Mouse (Mus musculus): ENCODE results near the gene Wdhd1. TPM values are rescaled to one million over a fixed set of nuclear protein-coding genes. Genes with fewer than 3 reads are reported as not detected.

Gene Wdhd1
- polyA plus RNA-seq, 1 experiment from 2014 or later = 50.3 TPM

DNA sequence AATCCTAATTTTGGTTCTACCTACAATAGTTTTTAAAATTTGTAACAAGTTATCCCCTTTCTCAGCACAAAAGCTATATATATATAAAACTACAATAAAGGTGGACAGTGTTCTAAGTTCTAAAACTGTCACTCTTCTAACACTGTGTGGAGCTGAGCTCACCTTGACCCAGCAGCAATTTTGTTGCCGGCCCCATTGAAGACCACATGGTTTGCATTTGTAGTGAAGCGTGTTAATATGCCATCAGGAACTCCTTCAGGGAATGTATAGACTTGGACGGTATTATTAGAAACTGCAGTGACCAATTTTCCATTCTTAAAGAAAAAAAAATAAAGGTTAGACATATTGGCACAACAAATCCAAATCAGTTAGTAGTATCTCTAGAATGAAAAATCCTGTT is 2.9 kb downstream of the Wdhd1 start:
- Histone ChIP-seq H3K9me3 (no peaks in the 10 kb centered on the region), H3K27me3 (no peaks in the 10 kb centered on the region), H3K9ac (no peak overlapping the region), H3K4me2 (no peak overlapping the region), H3K4me1 (peaks cover 14% of the 10 kb centered on the region), H3K36me3 (replicated peaks) (peaks cover 28% of the 10 kb centered on the region), H3K4me3 (replicated peaks) (no peak overlapping the region), H3K27ac (no peak overlapping the region)
- ATAC-seq (ENCODE audit: low FRiP score) = no peak
- WGBS = 74% methylated on average over 3 of the region's 3 CpGs

DNA sequence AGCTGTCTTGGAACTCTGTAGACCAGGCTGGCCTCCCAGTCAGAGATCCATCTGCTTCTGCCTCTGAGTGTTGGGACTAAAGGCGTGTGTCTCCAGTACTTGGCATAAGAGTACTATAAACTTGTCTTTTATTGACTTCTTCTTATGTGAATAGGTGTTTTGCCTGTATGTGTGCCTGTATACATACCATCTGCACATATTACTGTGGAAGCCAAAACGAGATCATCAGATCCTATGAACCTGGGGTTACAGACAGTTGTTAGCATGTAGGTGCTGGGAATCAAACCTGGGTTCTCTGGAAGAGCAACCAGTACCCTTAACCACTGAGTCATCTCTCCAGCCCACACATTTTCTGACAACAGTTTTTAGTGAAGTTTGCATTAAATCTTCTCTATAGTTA is 7.0 kb downstream of the Wdhd1 start:
- Histone ChIP-seq H3K36me3 (replicated peaks) (peaks cover 57% of the 10 kb centered on the region), H3K9me3 (no peaks in the 10 kb centered on the region), H3K4me1 (no peaks in the 10 kb centered on the region; the same call in 1 of the 2 replicates), H3K27me3 (no peaks in the 10 kb centered on the region), H3K27ac (no peak overlapping the region), H3K4me3 (replicated peaks) (no peak overlapping the region), H3K4me2 (no peak overlapping the region), H3K9ac (no peak overlapping the region)
- WGBS = 95% methylated on average over 2 of the region's 2 CpGs
- no peak for ATAC-seq (ENCODE audit: low FRiP score)

DNA sequence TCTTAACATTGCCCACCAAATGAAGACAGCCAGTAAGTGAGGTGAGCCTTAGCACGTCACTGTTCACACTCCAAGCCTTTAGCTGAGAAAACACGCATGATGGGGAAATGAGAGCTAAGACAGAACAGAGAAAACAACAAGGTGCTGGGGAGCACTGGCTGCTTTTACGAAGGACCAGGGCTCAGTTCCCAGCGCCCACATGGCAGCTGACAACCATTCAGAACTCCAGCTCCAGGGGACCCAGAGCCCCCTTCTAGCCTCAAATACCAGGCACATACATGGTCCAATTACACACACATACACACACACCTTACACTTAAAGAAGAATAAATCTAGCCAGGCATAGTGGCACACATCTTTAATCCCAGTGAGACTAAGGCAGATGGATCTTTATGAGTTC is 7.6 kb downstream of the Wdhd1 start:
- Histone ChIP-seq H3K4me3 (replicated peaks) (no peak overlapping the region), H3K36me3 (replicated peaks) (peaks cover 60% of the 10 kb centered on the region)

DNA sequence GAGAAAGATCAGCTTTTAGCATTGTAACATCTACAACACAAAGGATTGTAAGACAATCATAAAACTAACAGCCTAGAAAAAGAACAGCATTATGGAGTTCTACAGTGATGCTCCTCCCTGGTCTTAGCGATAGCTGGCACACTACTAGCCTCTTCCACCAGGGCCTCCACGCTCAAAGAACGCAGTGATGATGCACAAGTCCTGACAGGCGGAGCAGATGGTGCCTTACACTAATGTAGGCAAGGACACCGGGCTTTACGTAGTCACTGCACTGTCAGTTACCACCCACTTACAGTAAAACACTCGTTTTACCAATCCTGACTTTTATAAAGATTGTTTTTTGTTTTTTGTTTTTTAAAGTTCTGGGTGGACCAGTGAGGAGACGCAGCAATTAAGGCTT is 10.8 kb downstream of the Wdhd1 start:
- no peaks in the 10 kb centered on the region for H3K4me1 ChIP-seq
- H3K9ac ChIP-seq = no peak overlapping the region
- no peak for ATAC-seq (ENCODE audit: low FRiP score)
- H3K36me3 ChIP-seq (replicated peaks) = peaks cover 50% of the 10 kb centered on the region
- WGBS = 92% methylated on average over 8 of the region's 8 CpGs
- H3K4me2 ChIP-seq = no peak overlapping the region
- H3K27me3 ChIP-seq = no peaks in the 10 kb centered on the region
- H3K4me3 ChIP-seq (replicated peaks) = no peak overlapping the region
- no peak overlapping the region for H3K27ac ChIP-seq
- no peaks in the 10 kb centered on the region for H3K9me3 ChIP-seq

More for the DNA sequence above, 7.6 kb downstream of the Wdhd1 start:
- Histone ChIP-seq H3K9ac (no peak overlapping the region), H3K27me3 (no peaks in the 10 kb centered on the region), H3K27ac (no peak overlapping the region), H3K9me3 (no peaks in the 10 kb centered on the region), H3K4me1 (no peaks in the 10 kb centered on the region), H3K4me2 (no peak overlapping the region)
- no peak for ATAC-seq (ENCODE audit: low FRiP score)
- 94% methylated on average over 4 of the region's 4 CpGs for WGBS

DNA sequence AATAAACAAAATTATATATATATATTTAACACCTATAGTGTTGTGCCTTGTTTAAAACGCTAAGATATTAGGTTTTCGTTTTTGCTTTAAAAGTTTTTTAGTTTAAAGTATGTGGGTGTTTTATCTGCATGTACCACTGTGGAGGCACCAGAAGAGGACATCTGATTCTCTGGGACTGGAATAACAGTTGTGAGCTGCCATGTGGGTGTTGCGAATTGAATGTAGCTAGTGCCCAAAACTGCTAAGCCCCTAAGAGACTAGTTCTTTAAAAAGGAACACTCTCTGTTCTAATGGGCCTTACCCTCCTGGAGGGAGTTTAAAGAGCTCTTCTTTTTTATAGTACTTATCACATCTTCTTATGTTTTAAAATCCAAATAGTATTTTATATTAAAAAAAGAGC is 11.8 kb downstream of the Wdhd1 start:
- no peak overlapping the region for H3K4me2 ChIP-seq
- ATAC-seq (ENCODE audit: low FRiP score) = no peak
- no peaks in the 10 kb centered on the region for H3K4me1 ChIP-seq
- H3K27me3 ChIP-seq = no peaks in the 10 kb centered on the region
- no peak overlapping the region for H3K9ac ChIP-seq
- H3K27ac ChIP-seq = no peak overlapping the region
- H3K36me3 ChIP-seq (replicated peaks) = peaks cover 54% of the 10 kb centered on the region
- H3K4me3 ChIP-seq (replicated peaks) = no peak overlapping the region
- H3K9me3 ChIP-seq = no peaks in the 10 kb centered on the region
- WGBS = 98% methylated on average over 3 of the region's 3 CpGs

DNA sequence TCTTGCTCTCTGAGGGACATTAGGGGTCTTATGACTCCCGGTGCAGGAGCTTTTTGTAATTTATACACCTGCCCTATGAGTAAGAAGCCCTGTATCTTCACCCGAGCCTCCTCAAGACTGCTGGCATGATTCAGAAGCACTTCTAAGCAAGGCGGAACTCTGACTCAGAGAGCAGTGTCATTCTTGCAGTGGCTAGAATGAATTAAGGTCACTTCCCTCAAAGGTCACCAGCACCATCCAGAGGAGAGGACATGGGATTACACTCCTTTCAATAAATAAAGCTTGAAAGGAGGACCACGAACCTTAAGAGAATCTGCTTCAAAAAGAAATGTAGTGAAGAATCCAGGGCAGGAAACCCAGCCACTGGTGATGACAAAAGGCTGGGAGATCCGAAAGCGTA is 26.8 kb downstream of the Wdhd1 start:
- no peaks in the 10 kb centered on the region for H3K9me3 ChIP-seq
- H3K4me3 ChIP-seq (replicated peaks) = no peak overlapping the region
- H3K36me3 ChIP-seq (replicated peaks) = peaks cover 67% of the 10 kb centered on the region
- H3K4me2 ChIP-seq = no peak overlapping the region
- H3K27me3 ChIP-seq = no peaks in the 10 kb centered on the region
- no peak for ATAC-seq (ENCODE audit: low FRiP score)
- H3K9ac ChIP-seq = no peak overlapping the region
- 89% methylated on average over 6 of the region's 6 CpGs for WGBS
- H3K27ac ChIP-seq = no peak overlapping the region
- H3K4me1 ChIP-seq = no peaks in the 10 kb centered on the region

DNA sequence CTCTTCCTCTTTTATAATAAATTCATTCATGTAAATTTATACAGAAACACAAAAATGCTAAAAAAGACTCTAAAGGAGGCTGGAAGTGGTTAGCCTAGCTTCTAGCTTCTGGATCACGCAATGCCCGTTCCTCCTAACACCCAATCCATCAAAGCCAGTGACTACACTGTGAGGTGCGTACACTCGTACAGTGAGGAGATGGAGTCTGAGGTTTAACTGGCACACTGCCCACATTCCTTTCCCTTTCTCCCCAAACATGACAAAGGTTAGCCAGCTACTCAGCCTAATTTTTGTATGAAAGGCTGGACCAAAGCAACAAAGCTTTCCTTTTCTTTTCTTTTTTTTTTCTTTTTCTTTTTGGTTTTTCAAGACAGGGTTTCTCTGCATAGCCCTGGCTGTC is 33.9 kb downstream of the Wdhd1 start:
- no peak overlapping the region for H3K9ac ChIP-seq
- H3K4me1 ChIP-seq = no peaks in the 10 kb centered on the region
- no peaks in the 10 kb centered on the region for H3K27me3 ChIP-seq
- no peak overlapping the region for H3K4me2 ChIP-seq
- WGBS = 73% methylated on average over 4 of the region's 4 CpGs
- no peak overlapping the region for H3K4me3 ChIP-seq (replicated peaks)
- no peak for ATAC-seq (ENCODE audit: low FRiP score)
- no peak overlapping the region for H3K27ac ChIP-seq
- peaks cover 60% of the 10 kb centered on the region for H3K36me3 ChIP-seq (replicated peaks)
- no peaks in the 10 kb centered on the region for H3K9me3 ChIP-seq

DNA sequence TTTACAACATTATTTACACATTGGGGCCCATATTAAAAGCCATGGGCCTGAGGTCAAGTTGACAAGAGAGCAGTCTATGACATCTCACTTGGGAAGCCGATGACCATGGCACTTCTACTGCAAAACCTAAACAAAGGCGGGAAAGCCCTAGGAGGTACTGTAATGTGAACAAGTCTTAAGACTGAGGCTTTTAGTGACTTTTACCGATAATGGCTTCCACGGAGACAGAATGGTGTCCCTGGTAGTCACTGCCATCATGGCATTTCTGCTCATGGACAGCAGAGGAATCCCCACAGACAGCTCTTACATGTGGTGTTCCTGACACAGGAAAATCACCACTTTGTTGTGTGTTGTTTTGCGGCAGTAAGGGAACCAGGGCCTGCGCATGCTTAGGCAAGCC is 35.6 kb downstream of the Wdhd1 start:
- H3K4me2 ChIP-seq = no peak overlapping the region
- H3K9ac ChIP-seq = no peak overlapping the region
- H3K36me3 ChIP-seq (replicated peaks) = peaks cover 43% of the 10 kb centered on the region
- H3K27ac ChIP-seq = no peak overlapping the region
- no peaks in the 10 kb centered on the region for H3K4me1 ChIP-seq
- no peaks in the 10 kb centered on the region for H3K9me3 ChIP-seq
- 93% methylated on average over 6 of the region's 6 CpGs for WGBS
- no peak overlapping the region for H3K4me3 ChIP-seq (replicated peaks)
- no peak for ATAC-seq (ENCODE audit: low FRiP score)
- no peaks in the 10 kb centered on the region for H3K27me3 ChIP-seq

DNA sequence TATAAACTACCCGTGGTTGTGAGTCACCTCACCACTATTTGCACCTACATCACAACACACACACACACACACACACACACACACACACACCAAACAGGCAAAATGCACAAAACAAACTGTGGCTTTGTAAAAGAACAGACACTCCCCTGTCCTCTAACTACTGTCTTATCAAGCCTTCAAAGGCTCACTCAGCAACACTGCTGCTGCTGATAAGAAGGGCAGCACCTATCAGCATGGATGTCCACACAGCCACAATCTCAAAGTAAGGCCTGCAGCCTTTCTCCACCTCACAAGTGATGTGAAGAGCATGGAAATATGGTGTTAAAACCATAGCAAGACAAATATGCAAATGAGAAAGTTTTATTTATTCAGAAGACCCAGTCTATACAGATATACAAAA is 36.1 kb downstream of the Wdhd1 start:
- Histone ChIP-seq H3K4me3 (replicated peaks) (no peak overlapping the region), H3K27me3 (no peaks in the 10 kb centered on the region), H3K4me2 (no peak overlapping the region), H3K9ac (no peak overlapping the region), H3K36me3 (replicated peaks) (peaks cover 40% of the 10 kb centered on the region), H3K27ac (no peak overlapping the region), H3K9me3 (peaks cover 4% of the 10 kb centered on the region; the same call in 1 of the 2 replicates), H3K4me1 (no peaks in the 10 kb centered on the region)
- ATAC-seq (ENCODE audit: low FRiP score) = no peak
- 88% methylated on average over 1 of the region's 1 CpGs for WGBS

DNA sequence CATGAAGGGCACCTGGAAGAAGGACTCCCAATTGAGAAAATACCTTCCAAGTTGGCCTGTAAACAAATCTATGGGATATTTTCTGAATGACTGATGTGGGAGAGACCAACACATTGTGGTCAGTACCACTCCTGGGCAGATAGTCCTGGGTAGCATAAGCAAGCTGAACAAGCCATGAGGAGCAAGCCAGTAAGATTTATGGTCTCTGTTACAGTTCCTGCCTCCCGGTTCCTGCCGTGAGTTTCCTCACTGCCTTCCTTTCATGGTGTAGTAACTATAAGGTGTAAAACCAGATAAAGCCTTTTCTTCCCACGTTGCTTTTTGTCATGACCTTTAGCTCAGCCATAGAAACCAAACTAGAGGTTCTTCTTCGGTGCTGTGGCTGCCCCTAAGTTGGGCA is 39.4 kb downstream of the Wdhd1 start:
- 88% methylated on average over 4 of the region's 4 CpGs for WGBS
- no peak for ATAC-seq (ENCODE audit: low FRiP score)

DNA sequence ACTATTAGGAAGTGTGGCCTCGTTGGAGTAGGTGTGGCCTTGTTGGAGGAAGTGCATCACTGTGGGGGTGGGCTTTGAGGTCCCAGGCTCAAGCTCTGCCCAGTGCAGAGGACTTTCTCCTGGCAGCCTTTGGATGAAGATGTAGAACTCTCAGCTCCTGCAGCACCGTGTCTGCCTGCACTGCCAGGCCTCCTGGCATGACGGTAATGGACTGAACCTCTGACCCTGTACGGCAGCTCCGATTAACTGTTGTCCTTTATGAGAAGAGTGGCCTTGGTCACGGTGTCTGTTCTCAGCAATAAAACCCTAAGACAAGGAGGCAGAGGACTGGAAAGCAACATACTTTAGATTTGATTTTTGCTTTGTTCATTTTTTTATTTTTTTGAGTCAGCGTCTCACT is 40.2 kb downstream of the Wdhd1 start:
- 86% methylated on average over 7 of the region's 7 CpGs for WGBS
- Histone ChIP-seq H3K27me3 (no peaks in the 10 kb centered on the region), H3K4me3 (replicated peaks) (no peak overlapping the region), H3K27ac (no peak overlapping the region), H3K36me3 (replicated peaks) (peaks cover 15% of the 10 kb centered on the region), H3K9ac (no peak overlapping the region), H3K9me3 (peaks cover 6% of the 10 kb centered on the region; the same call in 1 of the 2 replicates), H3K4me2 (no peak overlapping the region), H3K4me1 (no peaks in the 10 kb centered on the region)
- no peak for ATAC-seq (ENCODE audit: low FRiP score)

More for the DNA sequence above, 39.4 kb downstream of the Wdhd1 start:
- Histone ChIP-seq H3K4me3 (replicated peaks) (no peak overlapping the region), H3K27me3 (no peaks in the 10 kb centered on the region), H3K4me1 (no peaks in the 10 kb centered on the region), H3K4me2 (no peak overlapping the region), H3K27ac (no peak overlapping the region), H3K36me3 (replicated peaks) (peaks cover 17% of the 10 kb centered on the region), H3K9me3 (peaks cover 6% of the 10 kb centered on the region; the same call in 1 of the 2 replicates), H3K9ac (no peak overlapping the region)

DNA sequence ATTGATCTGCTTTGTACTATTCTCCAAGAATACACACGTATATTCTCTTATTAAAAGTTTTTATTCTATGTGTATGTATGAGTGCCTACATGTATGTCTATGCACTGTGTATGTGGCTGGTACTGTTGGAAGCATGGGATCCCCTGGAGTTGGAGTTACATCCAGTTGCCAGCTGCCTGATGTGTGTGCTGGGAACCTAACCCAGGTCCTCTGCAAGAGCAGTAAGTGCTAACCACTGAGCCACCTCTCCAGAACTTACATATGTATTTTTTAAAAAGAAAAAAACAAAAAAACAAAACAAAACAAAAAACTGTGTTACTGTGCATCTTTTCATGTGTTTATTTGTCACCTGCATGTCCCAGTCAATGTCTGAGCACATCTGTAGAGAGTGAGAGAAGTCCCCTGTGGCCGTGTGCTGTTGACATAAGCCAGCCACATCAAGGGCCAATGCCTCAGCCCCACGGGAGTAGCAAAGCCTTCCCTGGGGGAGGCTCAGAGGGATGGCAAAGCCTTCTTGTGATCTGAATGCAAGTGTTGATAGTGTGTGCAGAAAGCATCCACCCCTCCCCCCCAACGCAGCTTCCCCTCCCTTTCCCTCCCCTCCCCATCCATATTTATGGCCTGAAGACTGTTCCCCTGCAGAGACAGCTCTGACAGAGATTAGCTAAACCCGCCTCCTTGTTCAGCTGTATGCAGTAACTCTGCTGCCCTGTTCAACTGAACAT is 42.0 kb downstream of the Wdhd1 start:
- no peak overlapping the region for H3K9ac ChIP-seq
- WGBS = 70% methylated on average over 5 of the region's 5 CpGs
- H3K4me2 ChIP-seq = no peak overlapping the region
- H3K4me3 ChIP-seq (replicated peaks) = no peak overlapping the region
- no peak for ATAC-seq (ENCODE audit: low FRiP score)
- H3K27me3 ChIP-seq = no peaks in the 10 kb centered on the region
- H3K36me3 ChIP-seq (replicated peaks) = 0 out of 2 replicates have a peak, but pooled peaks cover 2% of the 10 kb centered on the region
- no peaks in the 10 kb centered on the region for H3K4me1 ChIP-seq
- peaks cover 6% of the 10 kb centered on the region; the same call in 1 of the 2 replicates for H3K9me3 ChIP-seq
- no peak overlapping the region for H3K27ac ChIP-seq

DNA sequence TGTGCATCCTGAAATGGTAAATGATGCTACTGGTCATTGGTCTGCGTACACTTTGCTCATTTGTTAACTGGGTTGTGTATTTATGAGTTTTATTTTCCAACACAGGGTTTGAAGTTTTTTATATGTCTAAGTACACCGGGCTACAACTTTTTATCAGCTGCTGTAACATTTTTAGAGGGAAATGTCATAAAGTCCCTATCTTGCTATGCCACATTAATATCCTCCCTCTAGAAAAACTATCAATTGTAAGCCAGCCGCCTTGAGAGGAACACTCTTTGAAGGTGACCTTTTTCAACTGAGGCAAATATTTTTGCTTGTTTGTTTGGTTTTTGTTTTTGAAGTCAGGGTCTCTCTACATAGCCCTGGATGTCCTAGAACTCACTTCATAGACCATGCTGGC is 42.6 kb downstream of the Wdhd1 start:
- Histone ChIP-seq H3K36me3 (replicated peaks) (no peaks in the 10 kb centered on the region), H3K9ac (no peak overlapping the region), H3K27ac (no peak overlapping the region), H3K4me3 (replicated peaks) (no peak overlapping the region), H3K4me1 (no peaks in the 10 kb centered on the region), H3K9me3 (peaks cover 6% of the 10 kb centered on the region; the same call in 1 of the 2 replicates), H3K4me2 (no peak overlapping the region), H3K27me3 (no peaks in the 10 kb centered on the region)
- ATAC-seq (ENCODE audit: low FRiP score) = no peak
- WGBS = 91% methylated on average over 3 of the region's 3 CpGs
